Mouse (Mus musculus): ENCODE data around the gene Rph3a. TPM values are rescaled to one million over a fixed set of nuclear protein-coding genes. Genes with fewer than 3 reads are reported as not detected.

Rph3a gene
- not detected in 2 replicates for polyA plus RNA-seq (2014; fragmentation: Nextera tagmentation; extraction: Ambion mirVana)

DNA sequence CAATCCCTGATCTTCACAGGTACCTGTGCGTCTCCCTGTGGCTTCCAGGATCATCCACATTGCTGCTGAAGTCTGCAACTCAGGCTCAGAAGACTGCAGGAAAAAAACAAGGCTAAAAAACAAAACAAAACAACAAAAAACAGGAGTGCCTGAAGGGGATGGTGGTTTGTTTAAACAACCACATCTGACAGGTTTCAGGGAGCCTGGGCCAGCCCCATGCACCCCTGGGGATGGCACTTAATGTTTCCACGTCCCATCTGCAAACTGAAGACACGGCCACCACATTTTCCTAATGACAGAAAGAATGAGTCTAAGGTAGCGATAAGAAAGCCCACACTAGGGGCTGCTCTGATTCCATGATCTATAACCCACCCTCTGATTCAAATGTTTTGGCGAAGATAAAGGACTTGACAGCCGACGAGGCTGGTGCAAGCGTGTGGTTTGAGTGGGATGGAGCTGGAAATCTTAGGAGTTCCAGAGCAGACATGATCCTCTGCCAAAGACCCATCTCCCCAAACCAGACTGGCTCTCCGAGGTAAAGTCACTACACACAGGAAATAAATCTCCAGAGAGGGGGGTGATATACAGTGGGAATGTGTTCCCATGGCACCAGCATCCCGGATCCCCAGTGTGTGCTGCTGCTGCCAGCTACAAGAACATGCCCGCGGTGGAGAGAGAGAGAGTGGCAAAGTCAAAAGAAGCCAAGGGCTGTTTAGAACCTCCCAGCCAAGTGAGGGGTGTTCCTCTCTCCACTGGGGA, at the start of gene Rph3a:
Gene Rph3a (minus strand): TSS at position 282 of the 759 bp plus-strand sequence.
- DNase-seq (ENCODE audit: low spot score) (no peak), ATAC-seq (replicated peaks; ENCODE audit: low FRiP score) (no peak)
- 69% methylated on average over 12 of the region's 12 CpGs for WGBS
- Histone ChIP-seq H3K27ac (ENCODE audit: low read depth, low read length) (no peak within 1 kb of the TSS), H3K36me3 (ENCODE audit: control insufficient read depth, insufficient read depth, low read length) (no peaks in the 10 kb centered on the region), H3K4me3 (ENCODE audit: low read depth, low read length) (no peak within 1 kb of the TSS), H3K4me2 (no peak within 1 kb of the TSS), H3K9me3 (ENCODE audit: control insufficient read depth, low read length) (no peaks in the 10 kb centered on the region), H3K27me3 (replicated peaks; ENCODE audit: control insufficient read depth, insufficient read depth, low read length) (peaks cover 12% of the 10 kb centered on the region), H3K9ac (ENCODE audit: low read depth, low read length) (no peak within 1 kb of the TSS), H3K4me1 (replicated peaks; ENCODE audit: control insufficient read depth, insufficient read depth, low read length) (no peaks in the 10 kb centered on the region)

- WGBS, result 86% methylated on average over 11 of the region's 11 CpGs
- Histone ChIP-seq H3K36me3 (ENCODE audit: control insufficient read depth, insufficient read depth, low read length) (no peaks in the 10 kb centered on the region), H3K4me2 (no peak overlapping the region), H3K4me1 (replicated peaks; ENCODE audit: control insufficient read depth, insufficient read depth, low read length) (no peaks in the 10 kb centered on the region), H3K4me3 (ENCODE audit: low read depth, low read length) (no peak overlapping the region), H3K9me3 (ENCODE audit: control insufficient read depth, low read length) (no peaks in the 10 kb centered on the region), H3K27me3 (replicated peaks; ENCODE audit: control insufficient read depth, insufficient read depth, low read length) (no peaks in the 10 kb centered on the region), H3K9ac (ENCODE audit: low read depth, low read length) (no peak overlapping the region), H3K27ac (ENCODE audit: low read depth, low read length) (no peak overlapping the region)
- DNase-seq (ENCODE audit: low spot score) (no peak), ATAC-seq (replicated peaks; ENCODE audit: low FRiP score) (no peak)
Measured at GRCm38 (mm10) chr5:121058261-121058660, 48.4 kb upstream of the Rph3a start.

DNA sequence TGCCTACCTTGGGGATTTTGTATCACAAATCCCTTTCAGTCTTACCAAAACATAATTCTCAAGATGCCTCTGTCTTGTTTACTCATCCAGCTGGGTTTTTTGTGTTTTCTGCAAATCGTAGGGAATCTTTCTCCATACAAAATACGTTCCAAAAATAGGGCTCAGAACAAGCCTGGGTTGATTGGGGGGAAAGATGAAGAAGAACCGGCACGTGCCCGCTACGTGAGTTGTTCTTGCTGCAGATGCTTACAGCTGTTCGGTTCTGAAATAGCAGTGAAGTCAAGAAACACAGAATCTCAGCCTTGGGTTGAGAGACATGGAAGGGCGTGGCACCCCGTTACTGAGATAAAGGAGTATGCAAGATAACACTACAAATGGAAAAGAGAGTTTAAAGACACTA, 44.0 kb upstream of the Rph3a start:
- H3K4me3 ChIP-seq (ENCODE audit: low read depth, low read length), result no peak overlapping the region
- 70% methylated on average over 9 of the region's 9 CpGs for WGBS
- no peak overlapping the region for H3K9ac ChIP-seq (ENCODE audit: low read depth, low read length)
- no peaks in the 10 kb centered on the region for H3K9me3 ChIP-seq (ENCODE audit: control insufficient read depth, low read length)
- H3K4me1 ChIP-seq (replicated peaks; ENCODE audit: control insufficient read depth, insufficient read depth, low read length), result no peaks in the 10 kb centered on the region
- no peak for ATAC-seq (replicated peaks; ENCODE audit: low FRiP score)
- H3K27me3 ChIP-seq (replicated peaks; ENCODE audit: control insufficient read depth, insufficient read depth, low read length), result no peaks in the 10 kb centered on the region
- no peaks in the 10 kb centered on the region for H3K36me3 ChIP-seq (ENCODE audit: control insufficient read depth, insufficient read depth, low read length)
- no peak for DNase-seq (ENCODE audit: low spot score)
- no peak overlapping the region for H3K27ac ChIP-seq (ENCODE audit: low read depth, low read length)
- H3K4me2 ChIP-seq, result no peak overlapping the region

DNA sequence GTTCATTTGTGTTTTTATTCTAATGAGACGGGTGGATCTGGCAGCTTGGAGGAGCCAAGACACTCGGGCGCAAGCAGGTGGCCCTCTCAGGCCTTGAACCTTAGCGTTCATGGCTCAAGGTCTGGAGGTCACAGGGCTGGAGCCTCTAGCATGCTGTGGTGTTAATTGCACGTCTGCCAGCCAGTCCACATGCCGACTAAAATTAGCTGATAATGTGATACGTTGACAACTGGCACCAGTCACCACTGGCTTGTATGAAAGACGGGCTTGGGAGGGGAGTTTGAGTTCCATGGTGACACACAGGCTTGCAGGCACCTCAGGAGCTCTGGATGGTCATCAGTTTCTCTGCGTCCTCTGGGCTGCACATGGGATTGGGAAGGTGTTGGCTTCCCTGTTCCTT, 31.9 kb upstream of the Rph3a start:
- no peak for DNase-seq (ENCODE audit: low spot score)
- Histone ChIP-seq H3K27ac (ENCODE audit: low read depth, low read length) (no peak overlapping the region), H3K27me3 (replicated peaks; ENCODE audit: control insufficient read depth, insufficient read depth, low read length) (no peaks in the 10 kb centered on the region), H3K9ac (ENCODE audit: low read depth, low read length) (no peak overlapping the region), H3K36me3 (ENCODE audit: control insufficient read depth, insufficient read depth, low read length) (no peaks in the 10 kb centered on the region), H3K4me2 (no peak overlapping the region), H3K4me1 (replicated peaks; ENCODE audit: control insufficient read depth, insufficient read depth, low read length) (no peaks in the 10 kb centered on the region), H3K4me3 (ENCODE audit: low read depth, low read length) (no peak overlapping the region), H3K9me3 (ENCODE audit: control insufficient read depth, low read length) (no peaks in the 10 kb centered on the region)
- ATAC-seq (replicated peaks; ENCODE audit: low FRiP score), result no peak
- 42% methylated on average over 9 of the region's 9 CpGs for WGBS

- Histone ChIP-seq H3K27ac (ENCODE audit: low read depth, low read length) (no peak overlapping the region), H3K27me3 (replicated peaks; ENCODE audit: control insufficient read depth, insufficient read depth, low read length) (no peaks in the 10 kb centered on the region), H3K4me1 (replicated peaks; ENCODE audit: control insufficient read depth, insufficient read depth, low read length) (no peaks in the 10 kb centered on the region), H3K9ac (ENCODE audit: low read depth, low read length) (no peak overlapping the region), H3K4me3 (ENCODE audit: low read depth, low read length) (no peak overlapping the region), H3K4me2 (no peak overlapping the region), H3K36me3 (ENCODE audit: control insufficient read depth, insufficient read depth, low read length) (no peaks in the 10 kb centered on the region), H3K9me3 (ENCODE audit: control insufficient read depth, low read length) (no peaks in the 10 kb centered on the region)
- 80% methylated on average over 9 of the region's 9 CpGs for WGBS
- DNase-seq (ENCODE audit: low spot score), result no peak
- ATAC-seq (replicated peaks; ENCODE audit: low FRiP score), result no peak
Measured at GRCm38 (mm10) chr5:121039465-121039864, 29.6 kb upstream of the Rph3a start.

DNA sequence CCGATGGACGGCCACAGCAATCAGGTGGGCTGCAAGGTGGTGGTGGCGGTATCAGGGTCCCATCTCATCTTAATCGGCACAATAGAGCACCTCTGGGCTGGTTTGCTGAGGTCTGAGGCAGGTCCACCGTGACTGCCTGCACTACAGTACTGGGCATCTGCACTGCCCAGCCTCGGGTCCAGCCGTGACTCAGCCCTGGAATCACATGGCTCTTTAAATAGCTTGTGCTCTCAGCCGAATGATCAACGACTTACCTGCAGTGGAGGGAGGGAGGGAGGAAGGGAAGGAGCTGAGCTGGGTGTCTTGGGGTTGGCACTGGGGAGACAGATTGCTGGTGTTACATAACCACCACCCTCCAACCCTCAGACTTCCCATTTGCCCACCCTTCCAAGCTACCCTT, 20.3 kb upstream of the Rph3a start:
- Histone ChIP-seq H3K27ac (ENCODE audit: low read depth, low read length) (no peak overlapping the region), H3K4me1 (replicated peaks; ENCODE audit: control insufficient read depth, insufficient read depth, low read length) (no peaks in the 10 kb centered on the region), H3K27me3 (replicated peaks; ENCODE audit: control insufficient read depth, insufficient read depth, low read length) (no peaks in the 10 kb centered on the region), H3K9ac (ENCODE audit: low read depth, low read length) (no peak overlapping the region), H3K9me3 (ENCODE audit: control insufficient read depth, low read length) (no peaks in the 10 kb centered on the region), H3K4me3 (ENCODE audit: low read depth, low read length) (no peak overlapping the region), H3K36me3 (ENCODE audit: control insufficient read depth, insufficient read depth, low read length) (no peaks in the 10 kb centered on the region), H3K4me2 (no peak overlapping the region)
- 78% methylated on average over 9 of the region's 9 CpGs for WGBS
- DNase-seq (ENCODE audit: low spot score) (no peak), ATAC-seq (replicated peaks; ENCODE audit: low FRiP score) (no peak)

DNA sequence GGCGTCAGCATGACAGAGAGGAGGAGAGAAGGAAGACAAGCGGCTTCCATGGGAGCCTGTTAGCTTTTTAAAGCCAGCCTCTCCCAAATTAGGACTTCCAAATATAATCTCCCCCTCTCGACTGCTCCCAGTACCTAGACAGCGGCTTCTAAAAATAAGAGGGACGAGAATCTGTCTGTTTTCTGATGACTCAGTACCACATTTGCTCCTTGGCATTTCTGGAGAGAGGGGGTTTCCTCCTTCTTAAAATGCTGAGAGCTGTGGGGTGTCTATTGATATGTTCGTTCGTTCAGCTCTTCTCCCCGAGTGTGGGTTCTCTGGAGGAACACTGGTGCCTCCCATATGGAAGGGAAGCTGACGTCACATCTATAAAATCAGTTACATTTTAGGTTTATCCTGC, 9.6 kb upstream of the Rph3a start:
- 76% methylated on average over 9 of the region's 9 CpGs for whole genome bisulfite sequencing
- ATAC-seq (replicated peaks; ENCODE audit: low FRiP score), result no peak

DNA sequence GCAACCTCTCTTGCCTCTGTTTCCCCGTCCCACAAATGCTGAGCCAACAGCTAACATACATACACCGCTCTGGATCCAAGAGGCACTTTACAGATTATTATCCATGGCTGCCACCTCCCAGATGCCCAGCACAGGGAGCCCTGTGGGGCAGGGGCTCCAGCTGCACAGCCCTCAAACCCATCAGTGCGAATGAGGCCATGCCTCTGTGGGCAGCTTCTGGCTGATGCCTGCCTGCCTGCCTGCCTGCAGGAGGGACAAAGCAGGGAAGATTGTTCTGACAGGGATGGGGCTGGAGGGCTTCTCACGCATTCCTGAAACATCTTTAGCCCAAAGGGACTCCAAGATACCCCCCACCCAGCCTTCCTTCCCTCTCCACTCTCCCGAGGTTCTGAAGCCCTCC, 7.8 kb upstream of the Rph3a start:
- 56% methylated on average over 5 of the region's 5 CpGs for WGBS
- H3K27me3 ChIP-seq (replicated peaks; ENCODE audit: control insufficient read depth, insufficient read depth, low read length), result no peaks in the 10 kb centered on the region

More for the DNA sequence above, 9.6 kb upstream of the Rph3a start:
- Histone ChIP-seq H3K4me3 (ENCODE audit: low read depth, low read length) (no peak overlapping the region), H3K27ac (ENCODE audit: low read depth, low read length) (no peak overlapping the region), H3K9me3 (ENCODE audit: control insufficient read depth, low read length) (no peaks in the 10 kb centered on the region), H3K4me1 (replicated peaks; ENCODE audit: control insufficient read depth, insufficient read depth, low read length) (no peaks in the 10 kb centered on the region), H3K4me2 (no peak overlapping the region), H3K9ac (ENCODE audit: low read depth, low read length) (no peak overlapping the region), H3K27me3 (replicated peaks; ENCODE audit: control insufficient read depth, insufficient read depth, low read length) (no peaks in the 10 kb centered on the region), H3K36me3 (ENCODE audit: control insufficient read depth, insufficient read depth, low read length) (no peaks in the 10 kb centered on the region)
- DNase-seq (ENCODE audit: low spot score), result no peak

GRCm38 (mm10) chr5:121016405-121016804, 6.5 kb upstream of the Rph3a start:
- ATAC-seq (replicated peaks; ENCODE audit: low FRiP score) (no peak), DNase-seq (ENCODE audit: low spot score) (no peak)
- Histone ChIP-seq H3K36me3 (ENCODE audit: control insufficient read depth, insufficient read depth, low read length) (no peaks in the 10 kb centered on the region), H3K27me3 (replicated peaks; ENCODE audit: control insufficient read depth, insufficient read depth, low read length) (no peaks in the 10 kb centered on the region), H3K4me3 (ENCODE audit: low read depth, low read length) (no peak overlapping the region), H3K4me1 (replicated peaks; ENCODE audit: control insufficient read depth, insufficient read depth, low read length) (no peaks in the 10 kb centered on the region), H3K27ac (ENCODE audit: low read depth, low read length) (no peak overlapping the region), H3K4me2 (no peak overlapping the region), H3K9me3 (ENCODE audit: control insufficient read depth, low read length) (no peaks in the 10 kb centered on the region), H3K9ac (ENCODE audit: low read depth, low read length) (no peak overlapping the region)
- WGBS, result 23% methylated on average over 12 of the region's 12 CpGs

More for the DNA sequence above, 7.8 kb upstream of the Rph3a start:
- H3K27ac ChIP-seq (ENCODE audit: low read depth, low read length), result no peak overlapping the region
- H3K9ac ChIP-seq (ENCODE audit: low read depth, low read length), result no peak overlapping the region
- ATAC-seq (replicated peaks; ENCODE audit: low FRiP score) (no peak), DNase-seq (ENCODE audit: low spot score) (no peak)
- H3K4me3 ChIP-seq (ENCODE audit: low read depth, low read length), result no peak overlapping the region
- no peaks in the 10 kb centered on the region for H3K36me3 ChIP-seq (ENCODE audit: control insufficient read depth, insufficient read depth, low read length)
- H3K9me3 ChIP-seq (ENCODE audit: control insufficient read depth, low read length), result no peaks in the 10 kb centered on the region
- no peak overlapping the region for H3K4me2 ChIP-seq
- no peaks in the 10 kb centered on the region for H3K4me1 ChIP-seq (replicated peaks; ENCODE audit: control insufficient read depth, insufficient read depth, low read length)

All from liver, embryonic 11.5 days (tissue).